Mouse (Mus musculus): ENCODE data around the gene Syt12. TPM values are rescaled to one million over a fixed set of nuclear protein-coding genes. Genes with fewer than 3 reads are reported as not detected.

Gene Syt12
- total and polyA plus RNA-seq, 3 experiments: 0.11 TPM; not detected in 2

DNA sequence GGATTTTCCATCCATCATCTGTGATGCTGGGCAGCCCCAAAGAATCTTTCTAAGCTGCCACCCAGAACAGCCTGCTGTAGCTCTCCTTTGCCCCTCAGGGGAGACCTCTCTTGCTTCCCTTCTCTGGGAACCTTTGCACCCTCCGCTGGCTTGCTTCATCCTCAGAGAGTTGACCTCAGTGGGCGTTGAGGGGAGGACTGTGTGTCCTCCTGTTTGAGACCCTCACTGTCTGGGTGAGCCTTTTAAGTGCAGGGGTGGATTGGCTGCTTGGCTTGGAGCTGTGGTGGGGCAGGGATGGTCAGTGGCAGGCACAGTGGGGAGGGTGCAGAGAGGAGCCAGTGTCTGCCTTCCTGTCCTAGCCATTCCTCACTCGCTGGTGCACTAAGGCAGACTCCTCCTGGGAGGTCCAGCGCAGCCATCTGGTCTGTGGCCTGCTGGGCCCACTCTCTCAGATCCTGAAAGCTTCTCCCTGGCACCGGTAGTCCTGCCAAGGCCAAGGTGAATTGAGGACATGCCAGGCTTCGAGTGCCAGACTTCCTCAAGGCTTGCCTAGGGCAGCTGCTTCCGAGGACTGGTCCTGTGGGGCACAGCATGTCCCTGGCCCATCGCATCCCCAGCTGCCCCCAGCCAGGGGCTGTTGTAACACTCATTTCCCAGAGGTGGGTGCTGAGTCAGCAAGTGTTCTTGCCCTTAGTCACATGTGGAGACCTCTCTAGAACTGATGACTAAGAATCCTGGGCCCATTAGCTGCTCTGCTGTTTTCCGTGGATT is 15.5 kb upstream of the Syt12 start:
- H3K36me3 ChIP-seq (replicated peaks): no peaks in the 10 kb centered on the region
- no peaks in the 10 kb centered on the region for H3K9me3 ChIP-seq (replicated peaks)
- no peak for DNase-seq (ENCODE audit: low spot score)
- H3K27me3 ChIP-seq (ENCODE audit: insufficient read depth, low read length): peaks cover 36% of the 10 kb centered on the region
- ATAC-seq (ENCODE audit: extremely low read depth, insufficient number of reproducible peaks, low FRiP score, poor library complexity, severe bottlenecking): no peak
- H3K4me3 ChIP-seq (ENCODE audit: low read depth, low read length): no peak overlapping the region
- H3K4me1 ChIP-seq (ENCODE audit: insufficient read depth, low read depth, low read length): peaks cover 2% of the 10 kb centered on the region; the same call in 1 of the 2 replicates
- TF ChIP-seq POLR2AphosphoS5 (IDR thresholded peaks at IDR 0.05; ENCODE audit: insufficient replicate concordance, low read depth, low read length) (no peak), GATA2 (IDR thresholded peaks at IDR 0.05; ENCODE audit: borderline replicate concordance, low read depth, low read length) (no peak), TAL1 (conservative IDR thresholded peaks at IDR 0.05; ENCODE audit: low read depth, low read length) (no peak), GATA1 (IDR thresholded peaks at IDR 0.05; ENCODE audit: borderline replicate concordance, low read length) (no peak), CTCF (IDR thresholded peaks at IDR 0.05; ENCODE audit: low read depth, low read length) (no peak)

DNA sequence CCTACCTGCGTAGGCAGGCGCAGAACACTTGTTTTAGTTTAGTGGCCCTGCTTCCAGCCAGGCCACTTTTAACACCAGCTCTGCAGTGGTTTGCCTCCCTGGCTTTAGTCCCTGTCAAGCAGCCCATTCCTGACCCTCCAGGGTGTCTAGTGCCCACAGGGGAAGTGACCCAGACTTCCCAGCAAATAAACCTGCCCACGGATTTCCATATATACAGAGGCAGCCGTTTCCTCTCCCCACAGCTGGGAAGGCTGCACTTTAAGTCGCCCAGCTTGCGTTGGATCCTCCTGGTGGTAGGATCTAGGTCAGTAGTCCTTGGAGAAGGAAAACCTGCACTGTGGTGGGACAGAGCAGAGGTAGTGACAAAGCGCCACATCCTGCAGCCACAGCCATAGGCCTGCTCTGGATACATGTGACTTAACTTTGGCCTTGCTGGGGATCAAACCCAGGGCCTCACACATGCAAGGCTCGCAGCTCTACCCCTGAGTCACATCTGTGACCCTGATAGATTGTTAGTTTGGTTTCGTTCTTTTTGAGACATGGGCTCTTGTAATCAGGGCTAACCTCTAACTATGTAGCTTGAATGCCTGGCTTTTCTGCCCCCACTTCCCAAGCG is 13.9 kb upstream of the Syt12 start:
- DNase-seq (ENCODE audit: low spot score): no peak
- TF ChIP-seq GATA2 (IDR thresholded peaks at IDR 0.05; ENCODE audit: borderline replicate concordance, low read depth, low read length) (no peak), GATA1 (IDR thresholded peaks at IDR 0.05; ENCODE audit: borderline replicate concordance, low read length) (no peak), CTCF (IDR thresholded peaks at IDR 0.05; ENCODE audit: low read depth, low read length) (no peak), POLR2AphosphoS5 (IDR thresholded peaks at IDR 0.05; ENCODE audit: insufficient replicate concordance, low read depth, low read length) (no peak), TAL1 (conservative IDR thresholded peaks at IDR 0.05; ENCODE audit: low read depth, low read length) (no peak)
- no peak for ATAC-seq (ENCODE audit: extremely low read depth, insufficient number of reproducible peaks, low FRiP score, poor library complexity, severe bottlenecking)
- Histone ChIP-seq H3K4me1 (ENCODE audit: insufficient read depth, low read depth, low read length) (no peaks in the 10 kb centered on the region), H3K27me3 (ENCODE audit: insufficient read depth, low read length) (peaks cover 40% of the 10 kb centered on the region), H3K36me3 (replicated peaks) (no peaks in the 10 kb centered on the region), H3K4me3 (ENCODE audit: low read depth, low read length) (no peak overlapping the region), H3K9me3 (replicated peaks) (no peaks in the 10 kb centered on the region)

DNA sequence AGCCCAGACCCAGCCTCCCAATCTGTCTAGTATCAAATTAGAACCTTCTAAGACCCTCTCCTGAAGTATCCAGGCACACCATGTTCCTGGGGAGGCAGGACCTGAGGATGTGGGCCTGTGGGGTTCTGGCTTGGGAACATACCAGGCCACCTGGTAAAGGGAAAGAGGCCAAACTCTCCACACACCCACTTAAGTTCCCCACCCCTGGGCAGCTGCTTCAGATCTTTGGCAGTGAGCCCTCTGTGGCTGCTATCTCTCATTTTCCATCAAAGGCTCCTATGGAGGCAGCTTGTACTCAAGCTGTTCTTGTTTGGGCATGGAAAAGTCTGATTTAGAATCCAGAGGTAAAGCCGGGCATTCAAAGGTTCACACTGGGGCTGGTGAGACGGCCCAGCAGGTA is 10.6 kb upstream of the Syt12 start:
- H3K4me3 ChIP-seq (ENCODE audit: low read depth, low read length): no peak overlapping the region
- no peaks in the 10 kb centered on the region for H3K9me3 ChIP-seq (replicated peaks)
- TF ChIP-seq GATA2 (IDR thresholded peaks at IDR 0.05; ENCODE audit: borderline replicate concordance, low read depth, low read length) (no peak), GATA1 (IDR thresholded peaks at IDR 0.05; ENCODE audit: borderline replicate concordance, low read length) (no peak), TAL1 (conservative IDR thresholded peaks at IDR 0.05; ENCODE audit: low read depth, low read length) (no peak), CTCF (IDR thresholded peaks at IDR 0.05; ENCODE audit: low read depth, low read length) (no peak), POLR2AphosphoS5 (IDR thresholded peaks at IDR 0.05; ENCODE audit: insufficient replicate concordance, low read depth, low read length) (no peak)
- ATAC-seq (ENCODE audit: extremely low read depth, insufficient number of reproducible peaks, low FRiP score, poor library complexity, severe bottlenecking): no peak
- peaks cover 32% of the 10 kb centered on the region for H3K27me3 ChIP-seq (ENCODE audit: insufficient read depth, low read length)
- no peaks in the 10 kb centered on the region for H3K4me1 ChIP-seq (ENCODE audit: insufficient read depth, low read depth, low read length)
- H3K36me3 ChIP-seq (replicated peaks): no peaks in the 10 kb centered on the region
- no peak for DNase-seq (ENCODE audit: low spot score)

DNA sequence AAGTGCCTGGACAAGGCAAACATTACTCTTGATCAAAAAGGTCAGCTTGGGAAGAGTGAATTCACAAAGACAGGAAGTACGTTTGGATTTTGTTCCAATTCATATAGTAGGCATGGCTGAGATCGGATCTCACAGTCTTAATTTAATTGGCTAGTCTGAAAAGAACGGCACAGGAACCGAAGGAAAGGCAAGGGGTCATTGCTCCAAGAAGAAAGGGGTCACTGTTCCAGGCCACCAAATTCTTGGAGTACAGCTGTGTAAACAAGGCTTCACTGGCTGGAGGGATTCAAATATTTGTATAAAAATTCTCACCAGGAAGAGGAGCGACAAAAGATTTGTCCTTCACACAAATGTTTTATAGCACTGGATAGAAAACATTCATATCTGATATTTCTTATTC is 7.8 kb upstream of the Syt12 start:
- Histone ChIP-seq H3K4me1 (ENCODE audit: insufficient read depth, low read depth, low read length) (no peaks in the 10 kb centered on the region), H3K9me3 (replicated peaks) (no peaks in the 10 kb centered on the region), H3K4me3 (ENCODE audit: low read depth, low read length) (no peak overlapping the region), H3K36me3 (replicated peaks) (no peaks in the 10 kb centered on the region), H3K27me3 (ENCODE audit: insufficient read depth, low read length) (peaks cover 23% of the 10 kb centered on the region)
- DNase-seq (ENCODE audit: low spot score) (no peak), ATAC-seq (ENCODE audit: extremely low read depth, insufficient number of reproducible peaks, low FRiP score, poor library complexity, severe bottlenecking) (no peak)
- no peak for TF ChIP-seq GATA1 (IDR thresholded peaks at IDR 0.05; ENCODE audit: borderline replicate concordance, low read length)
- no peak for TF ChIP-seq TAL1 (conservative IDR thresholded peaks at IDR 0.05; ENCODE audit: low read depth, low read length)
- no peak for TF ChIP-seq GATA2 (IDR thresholded peaks at IDR 0.05; ENCODE audit: borderline replicate concordance, low read depth, low read length)
- TF ChIP-seq CTCF (IDR thresholded peaks at IDR 0.05; ENCODE audit: low read depth, low read length): no peak
- no peak for TF ChIP-seq POLR2AphosphoS5 (IDR thresholded peaks at IDR 0.05; ENCODE audit: insufficient replicate concordance, low read depth, low read length)

DNA sequence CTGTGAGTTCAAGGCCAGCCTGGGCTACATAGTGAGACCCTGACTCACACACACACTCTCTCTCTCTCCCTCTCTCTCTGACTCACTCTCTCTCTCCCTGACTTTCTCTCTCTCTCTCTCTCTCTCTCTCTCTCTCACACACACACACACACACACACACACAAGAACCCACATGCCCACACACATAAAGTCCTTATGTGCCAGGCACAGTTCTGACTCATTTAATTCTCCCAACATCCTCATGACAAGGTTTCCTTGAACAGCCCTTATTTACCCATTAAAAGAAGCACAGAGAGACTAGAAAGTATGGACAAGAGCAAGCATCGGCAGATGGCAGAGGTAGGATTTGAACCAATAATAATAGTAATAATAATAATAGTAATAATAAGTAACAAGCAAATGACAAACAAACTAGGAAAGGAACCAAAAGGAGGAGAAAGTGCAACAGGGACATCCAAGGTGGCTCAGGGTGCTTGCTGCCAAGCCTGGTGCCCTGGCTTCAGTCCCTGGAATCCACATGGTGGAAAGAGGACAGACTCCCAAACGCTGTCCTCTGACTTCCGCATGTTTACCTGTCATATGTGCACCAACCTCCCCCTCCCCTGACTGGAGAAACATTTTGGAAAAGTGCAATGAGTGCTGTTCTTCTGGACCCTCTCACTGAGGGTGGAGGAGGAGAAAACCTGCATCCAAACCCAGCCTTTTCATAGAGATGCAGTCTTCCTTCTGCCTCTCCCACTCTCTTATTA is 5.0 kb upstream of the Syt12 start:
- Histone ChIP-seq H3K27me3 (ENCODE audit: insufficient read depth, low read length) (peaks cover 8% of the 10 kb centered on the region), H3K36me3 (replicated peaks) (no peaks in the 10 kb centered on the region), H3K4me3 (ENCODE audit: low read depth, low read length) (no peak overlapping the region), H3K9me3 (replicated peaks) (no peaks in the 10 kb centered on the region), H3K4me1 (ENCODE audit: insufficient read depth, low read depth, low read length) (no peaks in the 10 kb centered on the region; the same call in 1 of the 2 replicates)
- no peak for ATAC-seq (ENCODE audit: extremely low read depth, insufficient number of reproducible peaks, low FRiP score, poor library complexity, severe bottlenecking)
- TF ChIP-seq POLR2AphosphoS5 (IDR thresholded peaks at IDR 0.05; ENCODE audit: insufficient replicate concordance, low read depth, low read length) (no peak), GATA2 (IDR thresholded peaks at IDR 0.05; ENCODE audit: borderline replicate concordance, low read depth, low read length) (no peak), CTCF (IDR thresholded peaks at IDR 0.05; ENCODE audit: low read depth, low read length) (no peak), TAL1 (conservative IDR thresholded peaks at IDR 0.05; ENCODE audit: low read depth, low read length) (no peak), GATA1 (IDR thresholded peaks at IDR 0.05; ENCODE audit: borderline replicate concordance, low read length) (no peak)
- no peak for DNase-seq (ENCODE audit: low spot score)

DNA sequence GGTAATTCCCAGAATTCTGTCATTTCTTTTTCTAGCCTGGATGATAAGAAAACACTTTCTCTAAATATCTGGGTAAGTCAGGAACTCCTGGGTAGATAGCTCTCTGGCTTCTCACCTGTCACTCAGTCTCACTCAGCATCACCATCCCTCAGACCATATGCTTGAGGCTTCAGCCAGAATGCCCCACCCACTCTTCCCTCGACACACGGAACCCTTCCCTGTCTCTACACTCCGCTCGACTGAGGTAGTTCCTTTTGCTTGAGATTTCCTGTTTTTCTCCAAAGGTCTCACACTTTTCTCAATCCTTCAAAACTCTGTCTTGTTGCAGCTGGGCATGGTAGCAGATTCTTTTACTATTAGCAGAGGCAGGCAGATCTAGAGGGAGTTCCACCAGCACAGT is 4.1 kb upstream of the Syt12 start:
- Histone ChIP-seq H3K9me3 (replicated peaks) (peaks cover 5% of the 10 kb centered on the region; the same call in 1 of the 2 replicates), H3K4me1 (ENCODE audit: insufficient read depth, low read depth, low read length) (no peaks in the 10 kb centered on the region; the same call in 1 of the 2 replicates), H3K36me3 (replicated peaks) (no peaks in the 10 kb centered on the region), H3K4me3 (ENCODE audit: low read depth, low read length) (no peak overlapping the region), H3K27me3 (ENCODE audit: insufficient read depth, low read length) (peaks cover 10% of the 10 kb centered on the region)
- DNase-seq (ENCODE audit: low spot score): no peak
- ATAC-seq (ENCODE audit: extremely low read depth, insufficient number of reproducible peaks, low FRiP score, poor library complexity, severe bottlenecking): no peak
- TF ChIP-seq GATA1 (IDR thresholded peaks at IDR 0.05; ENCODE audit: borderline replicate concordance, low read length) (no peak), TAL1 (conservative IDR thresholded peaks at IDR 0.05; ENCODE audit: low read depth, low read length) (no peak), CTCF (IDR thresholded peaks at IDR 0.05; ENCODE audit: low read depth, low read length) (no peak), GATA2 (IDR thresholded peaks at IDR 0.05; ENCODE audit: borderline replicate concordance, low read depth, low read length) (no peak), POLR2AphosphoS5 (IDR thresholded peaks at IDR 0.05; ENCODE audit: insufficient replicate concordance, low read depth, low read length) (no peak)

All from G1E (cell line).